Mouse (Mus musculus): ENCODE data around the gene Arcn1. TPM values are rescaled to one million over a fixed set of nuclear protein-coding genes. Genes with fewer than 3 reads are reported as not detected.
"Not testable (repeated sequence)": the region's sequence is repeated elsewhere in the genome, so short reads cannot be mapped to it uniquely, and the experiment has no call there.

Arcn1 gene
- polyA plus RNA-seq, 1 experiment from 2014 or later, result 139 TPM

DNA sequence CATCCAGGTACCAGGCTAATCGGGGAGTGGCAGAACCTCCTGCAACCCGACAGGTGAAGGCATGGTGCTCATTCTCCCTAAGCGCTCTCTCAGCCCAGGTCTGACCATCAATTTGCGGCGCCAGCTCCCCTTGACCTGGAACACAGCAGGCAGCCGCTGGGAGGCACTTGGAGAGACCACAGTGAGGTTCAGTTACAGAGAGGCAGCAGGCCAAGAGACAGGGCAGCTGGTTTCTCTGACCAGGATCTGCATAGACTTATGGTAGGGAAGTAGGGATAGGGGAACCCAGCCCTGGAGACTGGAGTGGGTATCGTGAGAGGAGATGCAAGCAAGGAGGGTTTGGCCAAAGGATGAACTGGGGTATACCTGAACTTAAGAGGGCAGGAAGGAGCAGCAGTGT is 30.7 kb upstream of the Arcn1 start:
- peak overlapping the region; percentile 99 for H3K4me2 ChIP-seq (replicated peaks)
- H3K4me3 ChIP-seq, result peak overlapping the region; percentile 84
- peaks cover 20% of the 10 kb centered on the region for H3K4me1 ChIP-seq
- no peak for ATAC-seq (replicated peaks)
- H3K9ac ChIP-seq (replicated peaks), result peak overlapping the region; percentile 60; the same call in 1 of the 2 replicates
- 46% methylated on average over 7 of the region's 7 CpGs for WGBS
- no peaks in the 10 kb centered on the region for H3K27me3 ChIP-seq
- no peaks in the 10 kb centered on the region for H3K9me3 ChIP-seq
- no peaks in the 10 kb centered on the region for H3K36me3 ChIP-seq
- no peak overlapping the region for H3K27ac ChIP-seq (replicated peaks)

- H3K4me3 ChIP-seq, result no peak overlapping the region
- H3K9ac ChIP-seq (replicated peaks), result no peak overlapping the region
- no peaks in the 10 kb centered on the region for H3K9me3 ChIP-seq
- peaks cover 49% of the 10 kb centered on the region for H3K36me3 ChIP-seq
- no peaks in the 10 kb centered on the region for H3K4me1 ChIP-seq
- H3K27me3 ChIP-seq, result no peaks in the 10 kb centered on the region
- WGBS, result 78% methylated on average over 9 of the region's 9 CpGs
- no peak overlapping the region for H3K27ac ChIP-seq (replicated peaks)
- ATAC-seq (replicated peaks), result no peak
- no peak overlapping the region for H3K4me2 ChIP-seq (replicated peaks)
Observed at GRCm38 (mm10) chr9:44792842-44793241, 25.2 kb upstream of the Arcn1 start.

GRCm38 (mm10) chr9:44772750-44773651 is 5.4 kb upstream of the Arcn1 start:
- Histone ChIP-seq H3K9me3 (no peaks in the 10 kb centered on the region), H3K4me1 (peaks cover 21% of the 10 kb centered on the region), H3K27me3 (no peaks in the 10 kb centered on the region), H3K4me3 (peak overlapping the region; percentile 78), H3K9ac (replicated peaks) (peak overlapping the region; percentile 75), H3K27ac (replicated peaks) (peak overlapping the region; percentile 80), H3K4me2 (replicated peaks) (peak overlapping the region; percentile 86), H3K36me3 (peaks cover 5% of the 10 kb centered on the region; the same call in 1 of the 2 replicates)
- under 1% methylated on average over 41 of the region's 41 CpGs for WGBS
- peak; percentile 99 for ATAC-seq (replicated peaks)

GRCm38 (mm10) chr9:44772392-44772749 is 4.7 kb upstream of the Arcn1 start:
- H3K9ac ChIP-seq (replicated peaks), result no peak overlapping the region
- H3K4me3 ChIP-seq, result peak overlapping the region; percentile 78
- 30% methylated on average over 5 of the region's 5 CpGs for WGBS
- H3K36me3 ChIP-seq, result peaks cover 5% of the 10 kb centered on the region; the same call in 1 of the 2 replicates
- no peaks in the 10 kb centered on the region for H3K27me3 ChIP-seq
- no peaks in the 10 kb centered on the region for H3K9me3 ChIP-seq
- no peak overlapping the region for H3K4me2 ChIP-seq (replicated peaks)
- peaks cover 21% of the 10 kb centered on the region for H3K4me1 ChIP-seq
- no peak for ATAC-seq (replicated peaks)
- H3K27ac ChIP-seq (replicated peaks), result peak overlapping the region; percentile 80

DNA sequence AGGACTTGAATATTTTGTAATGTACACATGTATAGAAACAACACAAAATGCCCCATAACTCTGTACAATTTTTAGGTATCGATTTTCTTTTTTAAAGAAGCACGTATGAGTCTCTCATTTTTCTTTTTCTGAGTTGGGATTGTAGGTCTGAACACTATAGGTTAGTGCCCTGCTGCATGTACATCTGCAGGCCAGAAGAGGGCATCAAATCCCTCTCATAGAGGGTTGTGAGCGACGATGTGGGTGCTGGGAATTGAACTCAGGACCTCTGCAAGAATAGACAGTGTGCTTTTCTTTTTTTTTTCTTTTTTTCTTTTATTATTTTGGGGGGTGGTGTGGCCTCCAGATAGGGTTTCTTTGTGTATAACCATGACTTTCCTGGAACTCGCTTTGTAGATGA is 3.7 kb upstream of the Arcn1 start:
- H3K4me3 ChIP-seq, result no peak overlapping the region
- H3K4me1 ChIP-seq, result peaks cover 27% of the 10 kb centered on the region
- H3K4me2 ChIP-seq (replicated peaks), result no peak overlapping the region
- no peaks in the 10 kb centered on the region for H3K9me3 ChIP-seq
- ATAC-seq (replicated peaks), result no peak
- no peak overlapping the region for H3K9ac ChIP-seq (replicated peaks)
- WGBS, result 93% methylated on average over 5 of the region's 5 CpGs
- H3K27ac ChIP-seq (replicated peaks), result no peak overlapping the region
- no peaks in the 10 kb centered on the region for H3K27me3 ChIP-seq
- peaks cover 5% of the 10 kb centered on the region; the same call in 1 of the 2 replicates for H3K36me3 ChIP-seq

DNA sequence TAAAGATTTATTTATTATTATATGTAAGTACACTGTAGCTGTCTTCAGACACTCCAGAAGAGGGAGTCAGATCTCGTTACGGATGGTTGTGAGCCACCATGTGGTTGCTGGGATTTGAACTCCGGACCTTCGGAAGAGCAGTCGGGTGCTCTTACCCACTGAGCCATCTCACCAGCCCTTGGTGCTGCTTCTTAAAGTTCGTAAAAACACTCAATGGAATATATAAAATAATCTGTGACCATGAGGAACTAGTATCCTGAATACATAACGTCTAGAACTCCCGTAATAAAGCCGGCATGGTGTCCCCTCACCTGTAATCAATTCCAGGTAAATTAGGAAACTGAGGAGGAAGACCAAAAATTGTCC is 367 bp upstream of the Arcn1 start:
- Histone ChIP-seq H3K27ac (replicated peaks) (peak overlapping the region; percentile 94), H3K4me2 (replicated peaks) (peak overlapping the region; percentile 58), H3K9ac (replicated peaks) (peak overlapping the region; percentile 8; the same call in 1 of the 2 replicates), H3K4me3 (peak overlapping the region; percentile 97), H3K4me1 (peaks cover 22% of the 10 kb centered on the region)
- not testable (repeated sequence) for ATAC-seq (replicated peaks); H3K27me3 ChIP-seq; H3K36me3 ChIP-seq; H3K9me3 ChIP-seq
- 37% methylated on average over 9 of the region's 9 CpGs for WGBS

DNA sequence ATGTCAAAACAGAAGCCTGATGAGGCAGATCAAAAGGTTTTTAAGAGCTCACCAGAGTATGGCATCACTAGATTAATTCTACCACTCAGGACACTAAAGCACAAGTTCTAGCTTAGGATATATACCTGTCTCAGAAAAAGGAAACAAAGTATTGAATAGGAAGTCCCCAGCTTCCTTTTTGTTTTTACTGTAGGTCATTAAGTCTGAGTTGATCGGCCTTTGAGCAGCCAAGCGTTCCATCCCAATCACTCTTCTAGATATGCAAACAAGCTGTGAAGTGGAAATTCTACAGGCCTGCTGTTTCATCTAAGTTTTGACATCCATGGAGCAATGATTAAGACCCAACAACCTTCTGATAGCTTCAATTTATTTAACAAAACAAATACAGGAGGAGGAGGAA is 6.8 kb downstream of the Arcn1 start:
- Histone ChIP-seq H3K36me3 (peaks cover 28% of the 10 kb centered on the region), H3K9me3 (no peaks in the 10 kb centered on the region), H3K27me3 (no peaks in the 10 kb centered on the region), H3K27ac (replicated peaks) (no peak overlapping the region), H3K9ac (replicated peaks) (no peak overlapping the region), H3K4me3 (no peak overlapping the region), H3K4me2 (replicated peaks) (no peak overlapping the region), H3K4me1 (peaks cover 21% of the 10 kb centered on the region)
- 88% methylated on average over 2 of the region's 2 CpGs for WGBS
- no peak for ATAC-seq (replicated peaks)

GRCm38 (mm10) chr9:44748473-44748872 is 19.2 kb downstream of the Arcn1 start:
- H3K4me2 ChIP-seq (replicated peaks), result no peak overlapping the region
- no peak overlapping the region for H3K27ac ChIP-seq (replicated peaks)
- 93% methylated on average over 7 of the region's 7 CpGs for WGBS
- H3K27me3 ChIP-seq, result no peaks in the 10 kb centered on the region
- H3K4me3 ChIP-seq, result no peak overlapping the region
- no peak overlapping the region for H3K9ac ChIP-seq (replicated peaks)
- no peaks in the 10 kb centered on the region for H3K4me1 ChIP-seq
- H3K36me3 ChIP-seq, result peaks cover 84% of the 10 kb centered on the region
- no peaks in the 10 kb centered on the region for H3K9me3 ChIP-seq
- ATAC-seq (replicated peaks), result no peak

- Histone ChIP-seq H3K4me1 (no peaks in the 10 kb centered on the region), H3K27ac (replicated peaks) (no peak overlapping the region), H3K4me3 (no peak overlapping the region), H3K27me3 (no peaks in the 10 kb centered on the region), H3K4me2 (replicated peaks) (no peak overlapping the region), H3K9me3 (no peaks in the 10 kb centered on the region), H3K9ac (replicated peaks) (no peak overlapping the region), H3K36me3 (peaks cover 91% of the 10 kb centered on the region)
- WGBS, result 91% methylated on average over 3 of the region's 3 CpGs
- no peak for ATAC-seq (replicated peaks)
Observed at GRCm38 (mm10) chr9:44747341-44747740, 20.3 kb downstream of the Arcn1 start.

- Histone ChIP-seq H3K27ac (replicated peaks) (no peak overlapping the region), H3K36me3 (peaks cover 85% of the 10 kb centered on the region), H3K9ac (replicated peaks) (no peak overlapping the region), H3K9me3 (no peaks in the 10 kb centered on the region), H3K4me2 (replicated peaks) (no peak overlapping the region), H3K4me1 (no peaks in the 10 kb centered on the region), H3K27me3 (no peaks in the 10 kb centered on the region), H3K4me3 (no peak overlapping the region)
- no peak for ATAC-seq (replicated peaks)
- 94% methylated on average over 3 of the region's 3 CpGs for WGBS
Observed at GRCm38 (mm10) chr9:44746666-44747065, 21.0 kb downstream of the Arcn1 start.

- no peak overlapping the region for H3K4me3 ChIP-seq
- H3K9me3 ChIP-seq, result no peaks in the 10 kb centered on the region
- no peak for ATAC-seq (replicated peaks)
- H3K27ac ChIP-seq (replicated peaks), result no peak overlapping the region
- no peaks in the 10 kb centered on the region for H3K4me1 ChIP-seq
- 80% methylated on average over 7 of the region's 7 CpGs for WGBS
- no peak overlapping the region for H3K4me2 ChIP-seq (replicated peaks)
- H3K9ac ChIP-seq (replicated peaks), result no peak overlapping the region
- H3K27me3 ChIP-seq, result no peaks in the 10 kb centered on the region
- peaks cover 73% of the 10 kb centered on the region for H3K36me3 ChIP-seq
Observed at GRCm38 (mm10) chr9:44745371-44745770, 22.3 kb downstream of the Arcn1 start.

- Histone ChIP-seq H3K36me3 (peaks cover 33% of the 10 kb centered on the region), H3K27ac (replicated peaks) (no peak overlapping the region), H3K4me2 (replicated peaks) (no peak overlapping the region), H3K4me1 (no peaks in the 10 kb centered on the region), H3K4me3 (no peak overlapping the region), H3K9me3 (no peaks in the 10 kb centered on the region), H3K9ac (replicated peaks) (no peak overlapping the region), H3K27me3 (no peaks in the 10 kb centered on the region)
- no peak for ATAC-seq (replicated peaks)
- 81% methylated on average over 1 of the region's 1 CpGs for WGBS
Observed at GRCm38 (mm10) chr9:44740663-44741192, 26.9 kb downstream of the Arcn1 start.
